Mouse (Mus musculus): ENCODE results near the gene Reg3d.
"Not testable (repeated sequence)": the region's sequence is repeated elsewhere in the genome, so short reads cannot be mapped to it uniquely, and the experiment has no call there.

Gene Reg3d

GRCm38 (mm10) chr6:78378765-78379164 lies at the start of gene Reg3d:
Gene Reg3d (minus strand): TSS chr6:78378865.
- peak; percentile 66 for DNase-seq

GRCm38 (mm10) chr6:78425497-78425896 lies 46.8 kb upstream of the Reg3d start:
- no peak for DNase-seq

- DNase-seq, result not testable (repeated sequence)
Observed at GRCm38 (mm10) chr6:78422411-78422810, 43.7 kb upstream of the Reg3d start, which contains the start of gene Reg1. Gene Reg1 (plus strand): TSS chr6:78422711.

GRCm38 (mm10) chr6:78395323-78395722 lies 16.7 kb upstream of the Reg3d start, which contains the start of gene Reg2:
Gene Reg2 (plus strand): TSS chr6:78395623.
- not testable (repeated sequence) for DNase-seq

DNA sequence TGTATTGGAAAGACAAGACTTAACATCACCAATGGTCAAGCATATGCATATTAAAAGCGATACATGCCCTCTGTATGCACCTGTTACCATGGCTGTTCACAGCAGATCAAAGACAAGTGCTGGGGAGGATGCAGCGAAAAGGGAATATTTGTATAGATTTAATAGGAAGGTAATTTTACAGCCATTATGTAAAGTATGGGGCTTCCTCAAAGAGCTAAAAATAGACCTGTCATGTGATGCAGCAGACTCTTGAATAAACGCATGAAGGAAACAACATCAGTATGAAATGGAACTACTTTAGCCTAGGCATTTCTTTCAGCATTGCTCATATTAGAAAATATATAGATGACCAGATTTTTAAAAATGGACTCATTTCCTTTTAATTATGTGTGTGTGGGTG lies 6.9 kb upstream of the Reg3d start:
- no peak for DNase-seq

DNA sequence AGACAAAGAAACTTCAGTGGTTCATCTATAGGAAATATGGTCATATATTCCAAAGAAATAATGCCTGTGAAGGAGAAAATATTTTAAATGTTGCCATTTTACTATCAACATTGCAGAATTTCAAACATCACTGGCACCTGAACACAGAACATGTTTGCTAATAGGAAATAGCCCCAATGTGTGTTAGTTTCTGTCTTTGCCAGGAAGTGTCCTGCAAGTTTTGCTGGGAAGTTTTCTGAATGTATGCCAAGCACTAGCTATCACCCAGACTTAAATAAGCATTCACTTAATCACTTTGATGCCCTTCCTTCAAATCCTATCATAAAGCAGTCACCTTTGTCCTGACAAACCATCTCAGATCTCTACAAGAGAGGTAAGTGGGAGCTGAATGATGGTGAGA lies 1.7 kb upstream of the Reg3d start, which contains the start of gene Reg3a:
Gene Reg3a, plus strand, starts transcription at position 301 of the 400 bp plus-strand sequence.
- no peak for DNase-seq

DNA sequence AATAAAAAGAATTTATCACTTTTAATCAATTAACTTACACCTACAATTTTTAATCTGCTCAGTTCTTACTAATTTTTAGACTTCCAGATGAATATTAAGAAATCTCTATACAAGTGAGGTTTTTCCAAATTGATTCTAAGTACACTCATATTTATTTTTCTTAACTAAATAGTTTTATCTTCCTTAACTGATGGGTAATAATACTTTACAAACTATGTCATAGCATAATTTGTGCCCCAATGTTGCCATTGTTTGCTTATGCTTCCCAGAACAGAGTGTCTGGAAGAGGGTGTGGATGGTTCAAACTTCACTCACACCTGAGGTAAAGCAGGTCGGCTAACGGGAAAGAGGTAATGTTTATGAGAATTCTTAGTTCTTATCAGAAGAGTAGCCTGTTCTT lies 8.3 kb downstream of the Reg3d start, which contains the start of gene Reg3b:
Gene Reg3b, plus strand, starts transcription at position 301 of the 400 bp plus-strand sequence.
- no peak for DNase-seq

GRCm38 (mm10) chr6:78361971-78362563 lies 16.6 kb downstream of the Reg3d start:
- DNase-seq, result no peak

GRCm38 (mm10) chr6:78341689-78342088 lies 37.0 kb downstream of the Reg3d start:
- DNase-seq, result no peak

- no peak for DNase-seq
Observed at GRCm38 (mm10) chr6:78340296-78340695, 38.4 kb downstream of the Reg3d start.

GRCm38 (mm10) chr6:78331919-78332569 lies 46.6 kb downstream of the Reg3d start:
- DNase-seq, result no peak

GRCm38 (mm10) chr6:78329166-78329565 lies 49.5 kb downstream of the Reg3d start:
- DNase-seq, result no peak

DNA sequence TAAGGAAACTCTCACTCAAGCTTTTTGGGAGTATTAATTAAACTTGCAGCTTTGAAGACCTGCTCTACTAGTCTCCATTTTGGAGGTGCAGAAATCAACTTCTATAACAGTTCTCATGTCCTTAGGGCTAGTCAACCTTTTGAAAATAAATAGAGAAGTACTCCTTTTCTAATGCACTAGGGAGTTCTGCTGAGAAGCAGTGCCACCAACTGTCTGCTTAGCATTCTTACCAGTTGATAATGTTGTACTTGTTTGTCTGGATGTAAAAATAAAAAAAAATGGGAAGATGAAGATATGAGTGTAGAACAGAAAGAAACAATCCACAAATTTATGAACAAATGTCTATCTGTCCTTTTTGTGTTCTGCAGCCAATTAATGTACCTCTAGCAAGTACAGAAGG lies 50.9 kb downstream of the Reg3d start:
- DNase-seq, result no peak

Measured in heart, adult 11 months (tissue).